Mouse (Mus musculus) right cerebral cortex, adult 18-20 months (tissue): Measurements from ENCODE around the gene Pbx3.
A peak's percentile ranks its signal among the peaks of the same experiment; 100 is the strongest.

Experiments
- DNase-seq: peaks from one replicate; pipeline ENCODE4 v3.0.0; 2022; ENCODE audit warnings: mixed read lengths

The Pbx3 gene

DNA sequence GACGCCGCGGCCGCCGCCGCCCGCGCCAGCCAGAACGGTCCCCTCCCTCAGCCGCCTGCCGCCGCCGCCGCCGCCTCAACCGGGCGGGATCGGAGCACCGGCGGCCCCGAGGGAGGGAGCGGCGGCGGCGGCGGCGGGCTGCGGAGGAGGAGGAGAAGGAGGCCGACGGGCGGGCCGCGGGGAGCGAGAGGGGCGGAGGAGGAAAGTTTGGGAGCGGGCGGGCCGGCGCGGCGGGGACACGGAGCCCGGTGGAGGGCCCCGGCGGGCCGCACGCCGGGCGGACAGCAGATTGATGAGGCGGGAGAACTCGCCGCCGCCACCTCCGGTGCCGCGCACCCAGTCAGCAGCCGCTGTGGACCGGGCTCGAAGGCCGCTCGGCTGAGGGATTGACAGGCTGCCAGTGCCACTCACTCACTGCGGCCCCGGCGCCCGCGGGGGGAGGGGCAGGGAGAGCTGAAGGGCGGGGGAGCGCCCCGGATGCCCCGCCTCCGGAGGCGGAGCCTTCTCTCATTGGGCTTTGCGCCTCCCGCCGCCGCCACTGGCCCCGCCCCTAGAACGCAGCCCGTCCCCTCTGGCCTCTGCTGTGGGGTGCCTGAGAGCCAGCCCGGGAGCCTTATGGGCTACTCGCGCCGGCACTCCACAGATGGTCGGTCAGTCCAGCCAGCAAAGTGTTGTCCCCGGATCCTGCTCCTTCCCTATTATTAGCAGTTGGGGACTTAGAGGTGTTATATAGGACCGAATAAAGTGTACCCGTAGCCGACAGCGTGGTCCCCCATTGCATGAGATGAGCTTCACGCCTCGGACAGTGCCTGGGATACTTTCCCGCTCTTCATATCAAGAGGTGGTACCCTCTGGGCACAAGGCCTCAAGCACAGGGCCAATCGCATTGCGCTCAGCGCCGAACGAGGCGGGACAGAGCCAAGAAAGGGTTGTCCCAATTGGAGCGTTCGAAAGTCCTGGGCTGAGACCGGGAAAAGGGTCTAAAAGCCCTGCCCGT, at the start of gene Pbx3:
Pbx3 (minus strand) TSS at position 838 of the 997 bp plus-strand sequence.
- peak; percentile 90 for DNase-seq

- no peak for DNase-seq
These were observed 47.3 kb upstream of the Pbx3 start for GRCm38 (mm10) chr2:34420256-34420655.

DNA sequence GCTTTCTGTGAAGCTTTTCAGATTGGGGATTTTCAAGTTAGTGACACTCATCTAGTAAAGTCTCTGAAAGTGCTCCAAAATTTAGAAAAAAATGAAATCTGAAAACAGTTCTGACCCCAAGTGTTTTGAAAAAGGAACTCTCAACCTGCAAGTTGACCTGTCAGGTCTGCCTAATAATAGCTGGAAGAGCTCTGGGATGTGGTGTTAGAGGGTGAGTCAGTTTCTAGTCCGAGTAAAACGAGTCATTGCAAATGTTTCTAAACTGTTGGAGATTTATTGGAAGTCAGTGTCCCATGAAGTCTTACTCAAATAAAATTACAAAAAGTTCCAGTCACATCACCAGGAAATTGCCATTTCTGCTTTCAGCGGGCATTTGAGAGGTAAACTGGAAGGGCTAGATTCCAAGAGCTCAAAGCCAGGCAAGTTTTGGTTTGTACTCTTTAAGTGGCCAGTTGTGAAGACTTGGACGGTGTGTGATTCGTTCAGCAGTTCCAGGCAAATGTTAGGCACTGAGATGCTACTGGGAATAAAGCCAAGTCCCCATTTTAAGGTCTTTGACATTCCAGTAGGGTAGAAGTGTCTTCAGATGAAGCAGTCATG, 36.9 kb upstream of the Pbx3 start:
- DNase-seq = no peak

DNA sequence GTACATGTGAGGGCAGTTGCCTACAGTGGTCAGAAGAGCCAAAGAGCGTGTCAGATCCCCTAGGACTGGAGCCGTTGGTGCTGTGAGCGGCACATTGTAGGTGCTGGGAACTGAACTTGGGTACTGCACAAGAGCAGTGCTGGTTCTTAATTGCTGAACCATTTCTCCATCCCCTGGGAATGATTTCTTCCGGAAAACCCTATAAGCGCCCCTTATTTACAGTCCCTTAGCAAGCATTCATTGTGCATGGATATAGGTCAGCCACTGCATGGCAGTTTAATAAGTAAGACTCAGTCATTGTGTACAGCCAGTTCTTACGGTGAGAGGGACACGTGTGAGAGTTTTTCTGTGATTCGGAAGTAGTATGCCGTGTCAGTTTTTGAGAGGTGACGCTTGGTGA, 35.4 kb upstream of the Pbx3 start:
- DNase-seq = no peak

GRCm38 (mm10) chr2:34407596-34407995, 34.7 kb upstream of the Pbx3 start:
- no peak for DNase-seq

GRCm38 (mm10) chr2:34406601-34407464, 33.9 kb upstream of the Pbx3 start, which contains the start of gene Mapkap1:
TSS of gene Mapkap1 (plus strand) at chr2:34406771.
- DNase-seq = peak; percentile 97

DNA sequence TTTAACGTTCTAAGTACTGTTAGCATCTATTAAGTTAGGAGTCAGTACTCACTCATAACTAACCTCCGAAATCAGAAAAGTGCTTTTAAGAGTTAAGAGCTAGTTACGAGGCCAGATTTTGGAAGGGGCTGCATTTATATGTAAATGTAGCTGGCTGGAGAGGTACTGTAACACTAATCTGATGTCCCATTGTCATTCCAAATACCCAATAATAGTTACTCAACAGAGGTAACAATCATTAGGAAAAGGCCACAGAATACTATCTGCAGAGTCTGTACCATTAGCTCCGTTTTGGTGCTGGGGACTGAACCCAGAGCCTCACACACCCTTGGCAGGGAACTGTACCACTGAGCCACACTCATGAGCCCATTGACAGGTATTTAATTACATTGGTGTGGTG, 26.6 kb upstream of the Pbx3 start:
- no peak for DNase-seq

- no peak for DNase-seq
These were observed 6.0 kb upstream of the Pbx3 start for GRCm38 (mm10) chr2:34378930-34379329.

GRCm38 (mm10) chr2:34374349-34374748, 1.4 kb upstream of the Pbx3 start:
- no peak for DNase-seq

DNA sequence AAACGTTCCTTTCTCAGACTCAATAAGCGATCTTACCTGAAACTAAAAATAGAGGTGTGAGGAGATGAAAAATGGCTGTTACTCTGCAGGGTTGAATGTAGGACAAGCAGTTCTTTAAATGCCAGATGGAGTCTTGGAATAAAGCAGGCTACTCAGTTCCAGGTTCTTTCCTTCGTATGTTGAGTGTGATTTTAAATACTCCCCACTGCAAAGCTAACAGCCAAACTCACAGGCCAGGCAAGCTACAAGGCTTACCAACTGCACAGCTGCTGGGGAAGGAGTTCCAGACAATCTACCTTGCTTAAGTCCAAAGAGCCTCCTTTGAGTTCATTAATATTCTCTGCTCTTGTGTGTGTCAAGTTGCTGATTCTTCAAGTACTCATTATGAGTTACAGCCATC, 944 bp upstream of the Pbx3 start:
- peak; percentile 6 for DNase-seq

- DNase-seq = peak; percentile 14
These were observed 1.3 kb downstream of the Pbx3 start for GRCm38 (mm10) chr2:34371441-34372304.

GRCm38 (mm10) chr2:34370725-34371440, 2.1 kb downstream of the Pbx3 start:
- peak; percentile 2 for DNase-seq

- no peak for DNase-seq
These were observed 2.6 kb downstream of the Pbx3 start for GRCm38 (mm10) chr2:34370349-34370724.

GRCm38 (mm10) chr2:34368396-34368795, 4.5 kb downstream of the Pbx3 start:
- no peak for DNase-seq

GRCm38 (mm10) chr2:34367024-34367423, 5.9 kb downstream of the Pbx3 start:
- DNase-seq = no peak

- no peak for DNase-seq
These were observed 9.3 kb downstream of the Pbx3 start for GRCm38 (mm10) chr2:34363678-34364077.

- no peak for DNase-seq
These were observed 17.1 kb downstream of the Pbx3 start for GRCm38 (mm10) chr2:34355801-34356211.

- no peak for DNase-seq
These were observed 20.9 kb downstream of the Pbx3 start for GRCm38 (mm10) chr2:34352006-34352405.

DNA sequence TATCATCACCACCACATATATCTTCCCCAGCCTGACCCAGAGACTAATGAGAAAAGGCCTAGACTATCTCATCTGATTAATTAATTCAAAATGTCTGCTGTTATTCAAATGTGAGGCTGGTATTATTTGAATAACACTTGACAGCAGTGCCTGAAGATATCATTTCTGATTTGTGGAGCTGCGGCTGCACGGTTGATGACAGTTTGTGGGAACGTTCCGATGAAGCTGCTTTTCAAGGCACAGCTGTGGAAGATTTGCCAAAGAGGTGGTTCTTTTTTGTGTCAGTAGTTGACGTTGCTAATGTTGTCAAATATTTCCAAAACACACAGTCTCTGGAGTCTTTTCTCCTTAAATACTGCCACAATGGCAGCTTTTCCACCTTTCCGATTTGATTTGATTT, 25.8 kb downstream of the Pbx3 start:
- no peak for DNase-seq

- no peak for DNase-seq
These were observed 74.3 kb downstream of the Pbx3 start for GRCm38 (mm10) chr2:34298664-34299063.

GRCm38 (mm10) chr2:34298202-34298601, 74.7 kb downstream of the Pbx3 start:
- DNase-seq = no peak
